Mouse (Mus musculus) CH12F3 (cell line): ENCODE measurements around the gene Rps21.

Source experiments
- in situ Hi-C: fragments of 300-500 bp; cut with MboI; formaldehyde crosslinking; loops from 2 replicates; pipeline ENCODE4 v1.14.3; 2020; ENCODE audit warnings: low sequenced_read_pairs

Rps21 gene

DNA sequence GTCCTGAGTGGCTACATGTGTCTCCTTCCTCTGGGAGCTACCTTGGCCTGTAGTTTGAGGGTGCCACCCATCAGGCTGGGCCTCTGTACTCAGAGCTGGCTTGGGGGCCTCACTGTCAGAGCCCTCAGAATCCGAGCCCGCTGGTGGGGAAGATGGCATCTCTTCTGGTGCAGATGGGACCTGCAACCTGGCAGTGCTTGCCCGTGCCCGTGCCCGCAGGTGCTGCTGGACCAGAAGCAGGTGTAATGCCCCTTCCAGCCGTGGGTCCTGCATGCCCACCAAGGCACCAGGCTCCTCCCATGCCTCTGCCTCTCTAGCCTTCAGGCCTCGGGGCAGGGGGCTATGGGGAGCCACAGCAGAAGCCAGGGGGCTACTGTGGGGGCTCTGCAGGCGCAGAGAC is 22.1 kb downstream of the Rps21 start:
- in situ Hi-C loops = no loop called here

DNA sequence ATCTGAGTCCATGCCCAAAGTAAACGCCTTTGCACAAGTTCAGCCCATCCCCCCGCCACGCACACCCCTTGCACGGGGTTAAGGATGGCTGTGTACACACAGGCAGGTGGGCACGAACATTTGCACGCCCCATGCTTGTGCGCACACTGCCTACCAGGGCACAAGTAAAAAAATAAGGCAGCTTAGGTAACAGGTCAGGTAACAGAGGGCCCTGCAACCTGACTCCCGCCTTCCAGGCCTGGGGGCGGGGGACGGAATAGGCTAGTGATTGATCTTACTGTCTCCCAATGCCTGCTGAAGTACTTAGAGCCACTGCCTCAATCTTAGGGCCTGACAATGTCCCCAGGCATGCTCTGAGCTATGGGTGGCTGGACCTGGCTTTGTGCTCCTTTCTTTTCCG is 31.8 kb downstream of the Rps21 start:
- in situ Hi-C loops = no loop called here

DNA sequence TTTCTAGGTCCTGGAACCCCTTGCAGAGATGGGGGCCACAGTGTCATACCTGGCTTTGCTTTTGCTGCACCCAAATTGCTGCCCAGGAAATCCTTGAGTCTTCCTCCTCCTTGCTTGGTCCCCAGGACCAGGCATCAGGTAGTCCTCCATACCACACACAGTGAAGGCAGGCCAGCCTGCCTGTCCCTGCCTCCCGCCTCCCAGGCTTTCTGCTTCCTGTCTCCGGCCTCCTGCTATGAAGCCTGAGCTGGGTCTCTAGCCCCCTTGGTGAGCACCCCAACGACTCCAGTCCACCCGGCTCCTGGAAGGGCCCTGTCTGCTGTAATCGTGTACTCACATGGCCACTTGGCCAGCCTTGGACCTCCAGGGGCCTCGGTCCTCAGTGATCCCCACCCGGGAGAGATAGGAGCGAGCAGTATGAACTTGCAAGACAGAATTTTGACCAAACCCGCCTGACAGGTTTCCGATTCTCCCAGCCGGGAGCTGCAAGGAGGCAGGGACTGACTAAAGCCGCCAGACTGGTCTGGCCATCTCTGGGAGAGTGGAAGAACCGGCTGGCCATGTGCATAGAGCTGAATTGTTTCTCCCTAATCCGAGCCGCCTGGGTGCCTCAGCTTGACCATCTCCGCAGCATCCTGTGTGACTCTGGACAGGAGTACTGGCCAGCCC is 32.4 kb downstream of the Rps21 start, which contains the start of gene Rbbp8nl:
TSS of gene Rbbp8nl (minus strand) at position 440 of the 669 bp plus-strand sequence.
- in situ Hi-C loops = no loop called here

DNA sequence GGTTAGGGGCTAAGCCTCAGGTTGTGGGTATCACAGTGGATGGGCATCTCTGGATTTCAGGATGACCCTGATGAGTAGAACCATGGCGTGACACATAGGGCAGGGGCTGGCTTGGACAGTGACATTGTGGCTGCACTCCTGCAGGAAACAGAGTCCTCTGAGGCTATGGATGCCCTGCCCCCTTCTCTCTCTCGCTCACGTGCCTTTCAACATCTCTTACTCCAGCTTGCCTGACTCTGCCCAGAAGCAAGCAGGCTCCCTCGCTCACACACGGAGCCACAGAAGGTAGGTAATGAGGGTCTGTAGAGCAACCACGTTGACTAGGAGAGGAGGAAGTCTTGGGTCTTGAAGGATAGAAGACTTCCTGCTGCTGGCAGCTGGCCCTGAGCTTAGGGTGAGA is 33.3 kb downstream of the Rps21 start:
- in situ Hi-C loops = no loop called here

DNA sequence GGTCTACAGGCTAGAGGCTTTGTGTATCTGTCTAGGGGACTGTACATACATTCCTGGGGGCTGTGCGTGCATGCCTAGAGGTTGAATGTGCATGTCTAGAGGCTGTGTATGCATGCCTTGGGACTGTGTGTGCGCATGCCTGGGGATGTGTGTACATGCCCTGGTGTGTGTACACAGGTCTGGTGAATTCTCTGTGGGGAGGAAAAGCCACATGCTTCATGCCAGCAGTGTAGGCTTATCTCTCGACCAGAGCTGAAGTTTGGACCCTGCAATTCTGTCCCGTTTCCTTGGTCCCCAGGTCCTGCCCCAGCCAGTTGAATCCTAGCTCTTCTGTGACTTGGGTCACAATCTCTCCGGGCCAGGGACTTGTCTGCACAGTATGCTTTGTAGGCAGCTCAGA is 34.4 kb downstream of the Rps21 start:
- in situ Hi-C loops = no loop called here

DNA sequence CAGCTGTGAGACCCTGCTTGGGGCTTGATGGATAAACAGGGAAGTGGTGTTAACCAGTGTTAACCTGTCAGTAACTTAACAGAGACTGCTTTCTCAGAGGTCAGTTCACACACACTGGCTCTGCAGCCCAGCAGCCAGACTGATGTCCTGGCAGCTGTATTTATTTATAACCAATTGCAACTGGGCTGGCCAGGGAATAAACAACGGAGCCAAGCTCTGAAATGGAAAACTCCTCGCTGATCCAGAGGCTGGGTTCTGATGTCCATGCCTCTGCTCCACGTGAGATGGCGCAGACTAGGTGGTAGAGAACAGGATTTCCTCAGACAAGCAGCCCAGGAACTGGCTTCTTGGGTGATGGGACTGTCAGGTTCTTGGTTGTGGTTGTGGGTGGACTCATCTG is 34.8 kb downstream of the Rps21 start:
- in situ Hi-C loops = no loop called here

DNA sequence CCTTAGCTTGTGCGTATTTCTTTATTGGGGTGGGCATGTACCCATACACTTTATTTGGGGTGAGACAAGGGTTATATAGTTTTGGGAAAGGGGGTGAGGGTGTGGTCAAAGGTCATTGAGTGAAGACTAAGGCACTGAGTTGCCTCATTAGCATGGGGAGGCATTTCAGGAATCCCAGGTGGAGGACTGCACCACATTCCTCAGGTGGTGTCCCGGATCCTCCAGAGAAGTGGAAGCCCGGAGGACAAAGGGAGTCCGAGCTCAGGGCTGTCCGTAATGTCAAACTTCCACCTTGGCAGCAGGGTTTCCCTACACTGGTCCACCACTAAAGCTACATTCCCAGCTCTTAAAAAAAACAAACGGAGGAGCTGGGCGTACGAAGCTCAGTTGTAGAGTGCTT is 35.7 kb downstream of the Rps21 start:
- in situ Hi-C loops = no loop called here

DNA sequence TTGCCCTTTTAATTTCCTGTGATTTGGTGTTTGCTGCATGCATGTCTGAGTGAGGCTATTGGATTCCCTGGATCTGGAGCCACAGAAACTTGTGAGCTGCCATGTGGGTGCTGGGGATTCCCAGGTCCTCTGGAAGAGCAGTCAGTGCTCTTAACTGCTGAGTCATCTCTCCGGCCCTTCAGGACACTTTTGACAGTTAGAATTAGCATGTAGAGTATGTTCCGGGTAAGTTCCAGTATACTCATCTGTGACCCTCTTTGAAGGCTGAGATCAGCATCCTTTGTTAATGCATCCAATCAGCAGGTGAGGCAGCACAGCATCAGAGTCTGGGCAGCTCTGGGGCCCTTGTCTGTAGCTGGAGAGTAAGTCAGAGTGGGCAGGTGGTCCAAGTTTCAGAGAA is 43.1 kb downstream of the Rps21 start:
- in situ Hi-C loops = no loop called here

DNA sequence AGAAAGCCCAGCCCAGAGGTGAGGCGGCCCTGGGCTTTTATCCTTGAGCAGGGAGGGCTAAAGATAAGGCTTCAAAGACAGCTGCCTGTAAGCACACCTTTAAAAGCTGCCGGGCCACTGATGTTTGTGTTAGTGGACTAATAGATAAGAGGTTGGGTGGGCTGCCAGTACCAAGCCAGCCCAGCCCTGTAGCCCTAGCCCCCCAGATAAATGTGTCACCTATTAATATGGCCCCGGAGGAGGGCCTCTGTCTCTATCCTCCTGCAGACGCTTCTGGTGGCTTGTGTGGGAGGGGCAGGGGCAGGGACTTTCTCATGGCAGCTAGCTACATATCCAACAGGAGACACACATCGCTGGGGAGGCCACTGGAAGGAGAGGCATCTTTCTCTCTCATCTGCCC is 43.6 kb downstream of the Rps21 start:
- in situ Hi-C loops = no loop called here

DNA sequence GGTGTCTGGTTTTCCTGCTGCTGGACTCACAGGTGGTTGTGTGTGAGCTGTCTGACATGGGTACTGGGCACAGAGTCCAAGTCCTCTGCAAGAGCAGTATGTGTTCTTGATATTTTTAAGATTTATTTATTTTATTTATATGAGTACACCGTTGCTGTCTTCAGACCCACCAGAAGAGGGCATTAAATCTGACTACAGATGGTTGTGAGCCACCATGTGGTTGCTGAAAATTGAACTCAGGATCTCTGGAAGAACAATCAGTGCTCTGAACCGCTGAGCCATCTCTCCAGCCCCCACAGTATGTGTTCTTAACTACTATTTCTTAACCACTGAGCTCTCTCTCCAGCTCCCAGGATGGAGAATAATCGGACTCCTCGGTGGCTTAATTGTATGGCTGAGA is 45.0 kb downstream of the Rps21 start:
- in situ Hi-C loops = no loop called here

DNA sequence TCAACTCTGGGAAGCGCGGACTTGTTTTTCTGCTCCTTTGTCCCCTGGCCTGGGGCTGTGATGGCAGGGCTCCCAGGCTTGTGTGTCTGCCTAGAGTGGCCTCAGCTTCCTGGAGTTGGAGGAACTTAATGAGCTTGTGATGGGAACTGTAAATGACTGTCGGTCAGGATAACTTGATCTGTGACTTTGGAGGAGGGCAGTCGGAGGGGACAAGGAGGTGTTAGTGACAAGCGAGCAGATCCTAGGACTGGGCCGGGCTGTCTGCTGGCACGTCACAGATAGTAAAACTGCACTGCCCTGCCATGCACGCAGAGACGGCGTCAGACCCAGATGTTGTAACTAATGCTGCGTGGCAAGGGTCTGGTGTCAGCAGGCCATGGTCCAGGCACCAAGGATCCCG is 46.3 kb downstream of the Rps21 start:
- in situ Hi-C loops = no loop called here

DNA sequence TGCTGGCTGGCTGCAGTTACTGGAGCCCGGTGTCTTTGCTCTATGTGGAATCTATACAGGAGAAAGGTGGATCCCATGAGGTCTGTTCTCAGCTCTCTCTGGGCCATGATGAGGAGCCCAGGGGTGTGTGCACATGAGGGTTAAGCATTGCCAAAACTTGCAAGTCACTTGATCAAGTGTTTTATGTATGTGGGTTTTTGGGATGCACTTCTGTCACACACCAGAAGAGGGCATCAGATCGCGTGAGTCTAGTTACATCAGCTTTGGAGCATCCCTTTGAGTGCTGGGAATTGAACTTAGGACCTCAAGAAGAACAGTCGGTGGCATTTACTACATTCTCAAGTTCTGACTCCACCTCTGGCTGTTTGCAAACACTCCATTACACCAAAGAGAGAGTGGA is 47.4 kb downstream of the Rps21 start:
- in situ Hi-C loops = no loop called here

DNA sequence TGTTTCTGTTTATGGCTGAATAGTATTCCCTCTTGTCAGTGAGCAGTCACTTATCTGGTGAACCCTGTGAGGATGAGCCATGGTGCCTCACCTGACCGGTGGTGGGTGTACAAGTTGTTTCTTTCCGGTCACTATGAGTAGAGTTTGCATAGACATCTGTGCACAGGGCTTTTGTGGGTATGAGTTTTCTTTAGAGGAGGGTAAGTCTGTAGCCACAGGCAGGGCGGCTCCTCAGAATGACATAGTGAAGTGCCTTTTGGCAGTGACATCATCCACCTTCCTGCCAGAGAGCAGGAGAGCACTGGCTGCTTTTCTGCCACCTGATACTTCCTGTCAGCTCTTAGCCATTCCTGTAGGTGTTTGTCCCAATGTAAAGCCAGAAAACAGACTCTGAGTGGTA is 48.3 kb downstream of the Rps21 start:
- in situ Hi-C loops = no loop called here

DNA sequence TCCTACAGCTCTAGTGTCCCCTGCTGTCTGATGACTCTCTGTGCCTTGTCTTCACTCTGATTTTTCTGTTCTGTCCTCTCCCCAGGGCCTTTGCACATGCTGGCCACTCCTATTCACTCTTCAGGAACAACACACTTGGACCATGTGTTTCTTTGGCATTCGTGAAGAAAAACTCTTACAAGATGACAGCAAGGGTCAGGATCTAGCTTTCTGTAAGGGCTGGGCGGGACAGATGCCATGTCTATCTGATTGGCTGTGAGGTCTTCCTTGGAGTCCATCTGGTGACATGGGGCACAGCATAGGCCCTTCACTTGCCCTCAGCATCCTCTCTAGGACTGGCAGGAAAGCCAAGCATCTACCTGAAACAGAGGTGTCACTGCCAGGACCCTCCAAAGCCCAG is 48.8 kb downstream of the Rps21 start:
- in situ Hi-C loops = no loop called here

DNA sequence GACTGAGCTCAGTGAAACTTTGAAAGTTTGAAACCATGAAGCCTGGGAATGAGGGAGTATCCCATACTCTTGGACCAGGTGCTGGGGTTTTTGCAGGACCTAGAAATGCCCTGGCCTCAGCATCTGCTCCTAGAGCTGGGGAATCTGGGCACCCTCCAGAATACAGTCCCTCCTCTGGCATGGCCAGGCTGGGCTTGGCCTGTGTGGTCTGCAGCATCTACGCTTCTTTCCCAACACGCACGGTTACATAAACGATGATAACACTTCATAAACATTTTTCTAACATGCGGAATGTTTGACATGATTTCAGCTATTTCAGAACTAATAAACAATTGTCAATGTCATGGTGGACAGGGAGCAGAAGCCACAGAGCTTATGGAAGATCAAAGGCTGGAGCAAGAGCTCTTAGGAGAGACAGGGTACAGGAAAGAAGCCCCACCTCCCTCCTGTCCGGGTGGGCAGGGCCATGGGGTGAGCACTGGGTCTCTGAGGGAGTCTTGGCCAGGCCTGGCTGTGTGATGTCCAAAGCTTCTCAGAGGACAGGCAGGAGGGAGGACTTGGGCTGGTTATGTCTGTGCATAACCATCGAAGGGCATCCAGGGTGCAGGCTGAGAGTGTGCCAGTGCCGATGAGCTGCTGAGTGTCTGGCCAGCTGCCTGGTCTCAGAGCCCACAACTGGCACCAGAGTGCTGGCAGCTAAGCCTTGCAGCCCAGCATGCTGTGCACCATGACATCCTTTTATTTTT is 49.4 kb downstream of the Rps21 start:
- in situ Hi-C loops = no loop called here

DNA sequence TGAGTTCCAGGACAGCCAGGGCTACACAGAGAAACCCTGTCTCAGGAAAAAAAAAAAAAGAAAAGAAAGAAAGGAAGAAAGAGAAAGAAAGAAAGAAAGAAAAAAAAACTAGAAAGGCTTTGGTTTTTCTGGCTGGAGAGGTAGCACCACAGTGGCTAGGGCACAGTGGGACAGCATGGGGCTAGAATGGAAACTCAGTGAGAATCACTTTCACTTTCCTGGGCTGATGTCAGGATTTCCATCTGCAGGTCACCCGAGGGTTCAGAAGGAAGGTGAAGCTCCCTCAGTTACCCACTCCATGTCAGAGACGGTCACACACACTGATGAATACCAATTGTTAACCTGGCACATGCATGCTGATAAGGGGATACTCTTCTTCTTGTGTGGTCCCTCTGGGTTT is 50.5 kb downstream of the Rps21 start:
- in situ Hi-C loops = no loop called here
